Mouse (Mus musculus) neural tube, embryonic 14.5 days (tissue): ENCODE measurements around the gene Trim47. TPM values are rescaled to one million over a fixed set of nuclear protein-coding genes. Genes with fewer than 3 reads are reported as not detected.

Experiments used
- ATAC-seq: fragments of 200-750 bp; cut with Nextera tagmentation; 2 replicates; pipeline ENCODE4 v1.8.0; 2017; ENCODE audit warnings: low read depth, mild to moderate bottlenecking, moderate TSS enrichment, moderate library complexity
- H3K27ac ChIP-seq: fragments of 300-500 bp; sonication (generic); 2 replicates; pipeline ENCODE4 v1.5.1; 2014; ENCODE audit warnings: low read depth, mild to moderate bottlenecking, control low read depth, low read length, moderate library complexity, mixed read lengths
- H3K27me3 ChIP-seq: fragments of 300-500 bp; sonication (generic); 2 replicates; pipeline ENCODE4 v1.6.1; 2014; ENCODE audit warnings: low read length; ENCODE audit not compliant: control insufficient read depth, insufficient read depth
- H3K36me3 ChIP-seq: fragments of 300-500 bp; sonication (generic); 2 replicates; pipeline ENCODE4 v1.6.1; 2014; ENCODE audit warnings: low read length, mixed read lengths; ENCODE audit not compliant: control insufficient read depth, insufficient read depth
- H3K4me1 ChIP-seq: fragments of 300-500 bp; sonication (generic); 2 replicates; pipeline ENCODE4 v1.6.1; 2014; ENCODE audit warnings: low read length; ENCODE audit not compliant: control insufficient read depth, insufficient read depth
- H3K4me2 ChIP-seq: fragments of 300-500 bp; sonication (generic); 2 replicates; pipeline ENCODE4 v1.6.1; 2014; ENCODE audit warnings: mild to moderate bottlenecking, low read depth, low read length, control low read depth
- H3K4me3 ChIP-seq: fragments of 300-500 bp; sonication (generic); 2 replicates; pipeline ENCODE4 v1.5.1; 2014; ENCODE audit warnings: low read depth, low read length, control low read depth, mixed read lengths
- H3K9ac ChIP-seq: fragments of 300-500 bp; sonication (generic); replicated peaks from 2 replicates; pipeline ENCODE4 v1.6.1; 2014; ENCODE audit warnings: low read depth, mild to moderate bottlenecking, control low read depth, low read length, mixed read lengths
- H3K9me3 ChIP-seq: fragments of 300-500 bp; sonication (generic); 2 replicates; pipeline ENCODE4 v1.6.1; 2016; ENCODE audit warnings: low read length; ENCODE audit not compliant: control insufficient read depth
- WGBS: fragments of 180-500 bp; shearing (Covaris S2); extraction: QIAGEN DNeasy Blood & Tissue Kit; methylation state at CpG from one replicate; pipeline ENCODE4 v1.1.7; 2014; 5-methylcytosine and 5-hydroxymethylcytosine counted together
- polyA plus RNA-seq: library from polyadenylated mRNA; unstranded; fragments of >200 nt; fragmentation: Nextera tagmentation; extraction: Ambion mirVana; gene quantifications from 2 replicates; pipeline ENCODE4 v1.2.1, GENCODE M21; 2014

Gene Trim47
- polyA plus RNA-seq, 1 experiment from 2014 or later = 3.5 TPM

GRCm38 (mm10) chr11:116163002-116163401, 36.0 kb upstream of the Trim47 start:
- H3K9ac ChIP-seq = no peak overlapping the region

GRCm38 (mm10) chr11:116162146-116162545, 35.1 kb upstream of the Trim47 start:
- Histone ChIP-seq H3K4me2 (no peak overlapping the region), H3K9me3 (no peaks in the 10 kb centered on the region), H3K4me1 (peaks cover 21% of the 10 kb centered on the region), H3K4me3 (no peak overlapping the region), H3K9ac (no peak overlapping the region), H3K36me3 (peaks cover 25% of the 10 kb centered on the region), H3K27me3 (no peaks in the 10 kb centered on the region), H3K27ac (no peak overlapping the region)
- no peak for ATAC-seq
- 63% methylated on average over 10 of the region's 10 CpGs for WGBS

More at GRCm38 (mm10) chr11:116163002-116163401, 36.0 kb upstream of the Trim47 start:
- WGBS = 17% methylated on average over 9 of the region's 9 CpGs
- no peak overlapping the region for H3K27ac ChIP-seq
- H3K27me3 ChIP-seq = no peaks in the 10 kb centered on the region
- no peak overlapping the region for H3K4me3 ChIP-seq
- H3K9me3 ChIP-seq = no peaks in the 10 kb centered on the region
- H3K36me3 ChIP-seq = peaks cover 22% of the 10 kb centered on the region
- no peak overlapping the region for H3K4me2 ChIP-seq
- peaks cover 23% of the 10 kb centered on the region for H3K4me1 ChIP-seq
- ATAC-seq = no peak

GRCm38 (mm10) chr11:116161312-116161711, 34.3 kb upstream of the Trim47 start:
- Histone ChIP-seq H3K4me3 (no peak overlapping the region), H3K36me3 (peaks cover 31% of the 10 kb centered on the region), H3K27ac (no peak overlapping the region), H3K9me3 (no peaks in the 10 kb centered on the region), H3K27me3 (no peaks in the 10 kb centered on the region), H3K4me2 (no peak overlapping the region), H3K9ac (no peak overlapping the region), H3K4me1 (peaks cover 13% of the 10 kb centered on the region)
- 72% methylated on average over 12 of the region's 12 CpGs for WGBS
- no peak for ATAC-seq

- Histone ChIP-seq H3K4me2 (no peak overlapping the region), H3K4me3 (no peak overlapping the region), H3K27me3 (no peaks in the 10 kb centered on the region), H3K4me1 (no peaks in the 10 kb centered on the region), H3K27ac (no peak overlapping the region), H3K36me3 (peaks cover 79% of the 10 kb centered on the region), H3K9ac (no peak overlapping the region), H3K9me3 (no peaks in the 10 kb centered on the region)
- no peak for ATAC-seq
- WGBS = 86% methylated on average over 2 of the region's 2 CpGs
Measured at GRCm38 (mm10) chr11:116150960-116151359, 23.9 kb upstream of the Trim47 start.

GRCm38 (mm10) chr11:116149341-116149740, 22.3 kb upstream of the Trim47 start:
- Histone ChIP-seq H3K4me3 (no peak overlapping the region), H3K9me3 (no peaks in the 10 kb centered on the region), H3K27ac (no peak overlapping the region), H3K9ac (no peak overlapping the region), H3K4me1 (no peaks in the 10 kb centered on the region), H3K36me3 (peaks cover 77% of the 10 kb centered on the region), H3K27me3 (no peaks in the 10 kb centered on the region), H3K4me2 (no peak overlapping the region)
- 93% methylated on average over 6 of the region's 6 CpGs for WGBS
- no peak for ATAC-seq

- Histone ChIP-seq H3K4me3 (no peak overlapping the region), H3K9ac (no peak overlapping the region), H3K4me2 (no peak overlapping the region), H3K4me1 (no peaks in the 10 kb centered on the region), H3K36me3 (peaks cover 74% of the 10 kb centered on the region), H3K27me3 (no peaks in the 10 kb centered on the region), H3K27ac (no peak overlapping the region), H3K9me3 (no peaks in the 10 kb centered on the region)
- WGBS = 64% methylated on average over 20 of the region's 20 CpGs
- no peak for ATAC-seq
Measured at GRCm38 (mm10) chr11:116148761-116149221, 21.8 kb upstream of the Trim47 start.

- Histone ChIP-seq H3K9me3 (no peaks in the 10 kb centered on the region), H3K36me3 (peaks cover 59% of the 10 kb centered on the region), H3K4me1 (no peaks in the 10 kb centered on the region), H3K27ac (no peak overlapping the region), H3K27me3 (no peaks in the 10 kb centered on the region), H3K9ac (no peak overlapping the region), H3K4me2 (no peak overlapping the region), H3K4me3 (no peak overlapping the region)
- ATAC-seq = no peak
- WGBS = 73% methylated on average over 25 of the region's 25 CpGs
Measured at GRCm38 (mm10) chr11:116146294-116146985, 19.4 kb upstream of the Trim47 start.

- H3K9me3 ChIP-seq = no peaks in the 10 kb centered on the region
- ATAC-seq = no peak
- no peak overlapping the region for H3K4me2 ChIP-seq
- no peak overlapping the region for H3K4me3 ChIP-seq
- no peak overlapping the region for H3K27ac ChIP-seq
- peaks cover 56% of the 10 kb centered on the region for H3K36me3 ChIP-seq
- 63% methylated on average over 17 of the region's 18 CpGs for WGBS
- no peak overlapping the region for H3K9ac ChIP-seq
- H3K4me1 ChIP-seq = no peaks in the 10 kb centered on the region
- H3K27me3 ChIP-seq = no peaks in the 10 kb centered on the region
Measured at GRCm38 (mm10) chr11:116145481-116146293, 18.7 kb upstream of the Trim47 start.

GRCm38 (mm10) chr11:116143468-116143867, 16.5 kb upstream of the Trim47 start:
- ATAC-seq = no peak
- no peaks in the 10 kb centered on the region for H3K27me3 ChIP-seq
- no peak overlapping the region for H3K27ac ChIP-seq
- 94% methylated on average over 3 of the region's 3 CpGs for WGBS
- H3K9ac ChIP-seq = no peak overlapping the region
- no peaks in the 10 kb centered on the region for H3K4me1 ChIP-seq
- no peak overlapping the region for H3K4me2 ChIP-seq
- H3K36me3 ChIP-seq = peaks cover 45% of the 10 kb centered on the region
- no peaks in the 10 kb centered on the region for H3K9me3 ChIP-seq
- H3K4me3 ChIP-seq = no peak overlapping the region
